Mouse (Mus musculus) liver, embryonic 14.5 days (tissue): Measurements from ENCODE around the gene Bsn.
"Not testable (repeated sequence)": the region's sequence is repeated elsewhere in the genome, so short reads cannot be mapped to it uniquely, and the experiment has no call there.

ENCODE experiments used
- CTCF ChIP-seq: IDR thresholded peaks from 2 replicates; pipeline ENCODE4 v1.5.1; 2016; ENCODE audit warnings: antibody characterized with exemption, low read depth, control low read depth
- EP300 ChIP-seq: IDR thresholded peaks from 2 replicates; pipeline ENCODE4 v1.6.1; 2016; ENCODE audit warnings: antibody characterized with exemption, low read depth

- TF ChIP-seq CTCF, EP300: not testable (repeated sequence)
Measured at GRCm38 (mm10) chr9:108135679-108136078, 54.5 kb downstream of the Bsn start.
